Mouse (Mus musculus) embryonic facial prominence, embryonic 10.5 days (tissue): ENCODE data around the gene Hhipl2. TPM values are rescaled to one million over a fixed set of nuclear protein-coding genes. Genes with fewer than 3 reads are reported as not detected.
A peak's percentile ranks its signal among the peaks of the same experiment; 100 is the strongest.
"Not testable (repeated sequence)": the region's sequence is repeated elsewhere in the genome, so short reads cannot be mapped to it uniquely, and the experiment has no call there.

Experiments used
- DNase-seq: peaks from one replicate; pipeline ENCODE4 v3.0.0-alpha.2; 2017; ENCODE audit warnings: low spot score
- H3K27ac ChIP-seq: fragments of 300-500 bp; sonication (generic); replicated peaks from 2 replicates; pipeline ENCODE4 v1.5.1; 2016; ENCODE audit warnings: mild to moderate bottlenecking
- H3K27me3 ChIP-seq: fragments of 300-500 bp; sonication (generic); replicated peaks from 2 replicates; pipeline ENCODE4 v1.6.1; 2016; ENCODE audit warnings: low read depth, mild to moderate bottlenecking; ENCODE audit not compliant: poor library complexity, severe bottlenecking
- H3K36me3 ChIP-seq: fragments of 300-500 bp; sonication (generic); replicated peaks from 2 replicates; pipeline ENCODE4 v1.6.1; 2016; ENCODE audit warnings: mild to moderate bottlenecking, moderate library complexity
- H3K4me1 ChIP-seq: fragments of 300-500 bp; sonication (generic); 2 replicates; pipeline ENCODE4 v1.6.1; 2016
- H3K4me3 ChIP-seq: fragments of 300-500 bp; sonication (generic); 2 replicates; pipeline ENCODE4 v1.5.1; 2016; ENCODE audit warnings: mild to moderate bottlenecking, moderate library complexity
- H3K9me3 ChIP-seq: fragments of 300-500 bp; sonication (generic); 2 replicates; pipeline ENCODE4 v1.6.1; 2016; ENCODE audit warnings: mild to moderate bottlenecking
- WGBS: fragments of 180-500 bp; shearing (Covaris S2); methylation state at CpG from one replicate; pipeline ENCODE4 v1.1.7; 2016; 5-methylcytosine and 5-hydroxymethylcytosine counted together
- polyA plus RNA-seq: library from polyadenylated mRNA; unstranded; fragments of >200 nt; fragmentation: Nextera tagmentation; extraction: Ambion mirVana; gene quantifications from 2 replicates; pipeline ENCODE4 v1.2.1, GENCODE M21; 2016

Gene Hhipl2
- 0.40 and 0.44 TPM in 2 replicates for polyA plus RNA-seq

DNA sequence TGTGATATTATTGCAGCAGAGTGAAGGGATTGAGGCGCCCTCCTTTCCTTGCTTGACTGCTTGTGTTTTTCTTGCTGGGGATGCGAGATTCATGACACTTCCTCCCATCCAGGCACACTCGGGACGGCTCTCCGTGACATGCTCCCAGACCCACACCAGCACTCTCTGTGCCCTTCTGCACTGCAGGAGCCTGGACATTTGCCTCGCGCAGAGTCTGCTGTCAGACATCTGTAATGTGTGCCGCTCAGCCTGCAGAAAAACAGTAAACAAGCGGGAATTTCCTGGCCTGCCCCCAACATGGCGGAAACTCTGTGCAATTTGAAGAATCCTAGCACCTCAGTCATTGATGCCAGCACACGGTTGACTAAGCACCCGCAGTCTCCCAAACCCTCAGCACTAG is at the start of gene Hhipl2:
Hhipl2 (plus strand) TSS at position 343 of the 400 bp plus-strand sequence.
- 85% methylated on average over 12 of the region's 12 CpGs for WGBS
- H3K36me3 ChIP-seq = no peaks in the 10 kb centered on the region
- H3K4me3 ChIP-seq = no peak within 1 kb of the TSS
- H3K27ac ChIP-seq = no peak within 1 kb of the TSS
- H3K27me3 ChIP-seq = no peaks in the 10 kb centered on the region
- H3K9me3 ChIP-seq = no peaks in the 10 kb centered on the region
- H3K4me1 ChIP-seq = no peaks in the 10 kb centered on the region
- DNase-seq = no peak

- Histone ChIP-seq H3K9me3 (no peaks in the 10 kb centered on the region), H3K4me1 (peaks cover 29% of the 10 kb centered on the region), H3K4me3 (peak overlapping the region; percentile 85), H3K36me3 (peaks cover 28% of the 10 kb centered on the region), H3K27ac (peak overlapping the region; percentile 91), H3K27me3 (no peaks in the 10 kb centered on the region)
- WGBS = 1% methylated on average over 56 of the region's 56 CpGs
- no peak for DNase-seq
Observed at GRCm38 (mm10) chr1:183368601-183369400, 49.2 kb upstream of the Hhipl2 start.

DNA sequence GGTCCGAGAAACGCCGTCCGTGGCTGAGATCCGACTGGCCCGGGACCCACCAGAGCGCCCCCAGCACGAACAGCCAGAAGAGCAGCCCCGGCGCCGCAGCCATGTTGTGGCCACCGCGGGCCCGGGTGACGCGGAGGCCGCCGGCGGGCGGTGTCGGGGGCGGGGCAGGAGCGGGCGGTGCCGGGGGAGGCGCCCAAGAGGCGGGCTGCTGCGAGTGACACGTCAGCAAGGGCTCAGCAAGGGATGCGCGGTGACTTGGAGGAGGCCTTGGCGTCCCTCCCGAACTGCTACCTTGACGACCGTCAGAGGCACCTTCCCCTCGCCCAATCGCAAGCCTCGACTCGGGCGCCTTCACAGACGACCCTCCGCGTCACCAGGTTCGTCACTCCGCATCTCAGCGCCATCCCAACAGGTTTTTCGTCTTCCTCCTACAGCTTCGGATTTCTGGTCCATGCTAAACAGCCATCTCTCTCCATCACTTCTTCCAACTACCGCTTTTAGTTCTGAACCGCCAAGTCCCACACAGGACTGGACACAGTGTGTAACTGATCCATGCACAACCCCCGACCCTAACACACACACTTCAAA is 48.5 kb upstream of the Hhipl2 start, which contains the start of gene Mia3:
Mia3 (minus strand) TSS at position 127 of the 588 bp plus-strand sequence.
- peak; percentile 96 for DNase-seq
- Histone ChIP-seq H3K36me3 (peaks cover 21% of the 10 kb centered on the region), H3K9me3 (no peaks in the 10 kb centered on the region), H3K27ac (peak within 1 kb of the TSS; percentile 91), H3K4me1 (peaks cover 29% of the 10 kb centered on the region), H3K4me3 (peak within 1 kb of the TSS; percentile 85), H3K27me3 (no peaks in the 10 kb centered on the region)
- WGBS = under 1% methylated on average over 51 of the region's 51 CpGs

GRCm38 (mm10) chr1:183374728-183375127 is 43.3 kb upstream of the Hhipl2 start:
- 79% methylated on average over 5 of the region's 5 CpGs for WGBS
- H3K4me3 ChIP-seq = no peak overlapping the region
- H3K27ac ChIP-seq = no peak overlapping the region
- no peaks in the 10 kb centered on the region for H3K36me3 ChIP-seq
- H3K4me1 ChIP-seq = peaks cover 7% of the 10 kb centered on the region
- DNase-seq = no peak
- H3K27me3 ChIP-seq = no peaks in the 10 kb centered on the region
- peaks cover 5% of the 10 kb centered on the region; the same call in 1 of the 2 replicates for H3K9me3 ChIP-seq

GRCm38 (mm10) chr1:183377045-183377444 is 41.0 kb upstream of the Hhipl2 start:
- Histone ChIP-seq H3K4me3 (no peak overlapping the region), H3K27ac (no peak overlapping the region), H3K9me3 (peaks cover 5% of the 10 kb centered on the region; the same call in 1 of the 2 replicates), H3K36me3 (no peaks in the 10 kb centered on the region), H3K27me3 (no peaks in the 10 kb centered on the region), H3K4me1 (no peaks in the 10 kb centered on the region)
- no peak for DNase-seq
- 79% methylated on average over 4 of the region's 4 CpGs for WGBS

DNA sequence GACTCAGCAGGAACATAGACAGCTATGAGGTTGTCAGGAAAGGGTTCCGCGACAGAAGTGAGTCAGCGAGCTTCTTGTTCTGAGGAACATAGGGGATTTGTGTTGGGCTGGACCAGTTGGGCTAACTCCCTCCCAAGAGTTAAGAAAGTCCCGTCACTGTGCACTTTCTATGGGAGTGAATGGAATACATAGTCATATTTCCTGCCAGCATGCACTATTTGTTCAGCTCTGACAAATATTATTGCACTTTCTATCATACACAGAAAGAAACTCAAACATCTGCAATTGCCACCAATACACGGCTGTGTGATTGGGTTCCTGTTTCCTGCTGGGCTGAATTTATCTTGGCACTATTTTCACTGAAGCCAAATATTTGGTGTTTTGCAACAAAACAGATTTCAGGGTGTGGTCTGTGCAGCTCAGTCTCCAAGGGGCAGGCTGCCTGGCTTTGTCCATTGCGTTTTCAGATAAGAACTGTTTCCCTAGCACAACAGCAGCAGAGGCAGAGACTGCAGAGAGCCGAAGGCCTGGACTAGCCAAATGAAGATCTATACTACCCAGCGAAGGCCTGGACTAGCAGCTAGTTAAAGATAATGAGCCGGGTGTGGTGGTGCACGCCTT is 39.6 kb upstream of the Hhipl2 start:
- Histone ChIP-seq H3K4me3 (no peak overlapping the region), H3K4me1 (no peaks in the 10 kb centered on the region), H3K27ac (no peak overlapping the region), H3K27me3 (0 out of 2 replicates have a peak, but pooled peaks cover 2% of the 10 kb centered on the region), H3K36me3 (no peaks in the 10 kb centered on the region), H3K9me3 (peaks cover 5% of the 10 kb centered on the region; the same call in 1 of the 2 replicates)
- WGBS = 90% methylated on average over 10 of the region's 10 CpGs
- no peak for DNase-seq

- H3K27ac ChIP-seq, DNase-seq, H3K36me3 ChIP-seq, H3K4me3 ChIP-seq, H3K9me3 ChIP-seq, H3K27me3 ChIP-seq, H3K4me1 ChIP-seq: not testable (repeated sequence)
- 87% methylated on average over 3 of the region's 3 CpGs for WGBS
Observed at GRCm38 (mm10) chr1:183379376-183379775, 38.6 kb upstream of the Hhipl2 start.

DNA sequence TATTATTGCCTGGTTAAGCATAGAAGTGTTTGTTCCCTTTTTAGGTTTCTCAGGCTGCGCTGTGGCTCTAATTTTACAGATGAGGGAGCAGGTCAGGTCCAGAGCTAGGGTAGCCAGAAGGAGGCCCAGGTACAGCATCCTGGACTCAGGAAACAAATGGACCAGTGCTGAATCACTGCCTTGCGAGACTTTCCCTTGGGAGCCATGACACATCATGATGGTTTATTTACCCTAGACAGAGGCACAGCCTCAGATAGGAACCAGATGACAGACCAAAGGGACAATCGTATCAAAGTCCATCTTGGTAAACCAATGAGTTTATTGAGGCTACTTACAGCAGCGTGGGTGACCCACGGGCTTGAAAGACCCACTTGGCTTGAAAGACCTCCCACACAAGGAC is 36.2 kb upstream of the Hhipl2 start:
- DNase-seq = no peak
- Histone ChIP-seq H3K27me3 (peaks cover 17% of the 10 kb centered on the region), H3K9me3 (no peaks in the 10 kb centered on the region), H3K4me1 (no peaks in the 10 kb centered on the region), H3K36me3 (no peaks in the 10 kb centered on the region), H3K27ac (no peak overlapping the region), H3K4me3 (no peak overlapping the region)
- 81% methylated on average over 5 of the region's 5 CpGs for WGBS

- 86% methylated on average over 2 of the region's 2 CpGs for WGBS
- no peaks in the 10 kb centered on the region for H3K4me1 ChIP-seq
- H3K27me3 ChIP-seq = peaks cover 23% of the 10 kb centered on the region
- H3K4me3 ChIP-seq = no peak overlapping the region
- no peaks in the 10 kb centered on the region for H3K9me3 ChIP-seq
- no peak for DNase-seq
- no peaks in the 10 kb centered on the region for H3K36me3 ChIP-seq
- no peak overlapping the region for H3K27ac ChIP-seq
Observed at GRCm38 (mm10) chr1:183382621-183383020, 35.4 kb upstream of the Hhipl2 start.

GRCm38 (mm10) chr1:183387421-183387820 is 30.6 kb upstream of the Hhipl2 start:
- H3K9me3 ChIP-seq, H3K27ac ChIP-seq, H3K4me3 ChIP-seq, DNase-seq: not testable (repeated sequence)
- Histone ChIP-seq H3K27me3 (peaks cover 25% of the 10 kb centered on the region), H3K4me1 (peaks cover 15% of the 10 kb centered on the region), H3K36me3 (peaks cover 21% of the 10 kb centered on the region)
- WGBS = 93% methylated on average over 3 of the region's 3 CpGs

GRCm38 (mm10) chr1:183388426-183389406 is 29.3 kb upstream of the Hhipl2 start, which contains the start of gene Taf1a:
Taf1a (plus strand) TSS chr1:183388981.
- Histone ChIP-seq H3K27me3 (peaks cover 19% of the 10 kb centered on the region), H3K9me3 (no peaks in the 10 kb centered on the region), H3K4me1 (peaks cover 15% of the 10 kb centered on the region), H3K27ac (peak within 1 kb of the TSS; percentile 76), H3K4me3 (peak within 1 kb of the TSS; percentile 82), H3K36me3 (peaks cover 32% of the 10 kb centered on the region)
- DNase-seq = peak; percentile 97
- WGBS = 6% methylated on average over 44 of the region's 44 CpGs

GRCm38 (mm10) chr1:183403396-183403795 is 14.6 kb upstream of the Hhipl2 start:
- Histone ChIP-seq H3K4me1 (no peaks in the 10 kb centered on the region), H3K4me3 (no peak overlapping the region), H3K9me3 (no peaks in the 10 kb centered on the region), H3K36me3 (peaks cover 76% of the 10 kb centered on the region), H3K27me3 (no peaks in the 10 kb centered on the region), H3K27ac (no peak overlapping the region)
- 91% methylated on average over 3 of the region's 3 CpGs for WGBS
- no peak for DNase-seq
